12 mouse cellular contexts compared by ENCODE assay signal in the genomic region with DNA sequence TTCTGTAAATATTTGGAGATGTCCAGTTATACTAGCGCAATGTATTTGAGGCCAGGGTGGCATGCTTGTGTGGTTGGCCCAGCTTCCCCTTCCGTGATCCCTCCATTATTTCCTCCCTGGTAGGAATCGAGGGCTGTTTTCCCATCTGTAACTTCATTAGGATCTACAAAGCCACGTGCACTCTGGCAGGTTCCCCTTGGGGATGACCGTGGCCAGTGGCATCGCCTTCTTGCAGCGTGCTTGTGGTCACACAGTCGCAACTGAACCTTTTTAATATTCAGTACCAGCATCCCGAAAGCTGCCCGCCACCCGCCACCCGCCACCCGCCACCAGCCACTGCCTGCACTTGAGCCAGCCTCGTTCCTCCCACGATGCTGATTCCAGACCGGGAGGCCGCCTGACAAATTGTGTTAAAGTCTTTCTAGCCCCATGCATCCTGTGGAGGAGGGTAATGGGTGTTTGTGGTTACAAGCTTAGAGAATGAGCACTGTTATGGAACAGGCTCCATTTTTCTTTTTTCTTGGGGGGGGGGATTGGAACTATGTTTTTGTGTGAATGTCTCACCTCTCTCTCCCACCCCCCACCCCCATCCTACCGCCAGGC. TPM values are rescaled to one million over a fixed set of nuclear protein-coding genes. Genes with fewer than 3 reads are reported as not detected.
A peak's percentile ranks its signal among the peaks of the same experiment; 100 is the strongest.
DNase-seq lines count a peak whose midpoint lies in the region; ATAC-seq and TF ChIP-seq lines count a peak whose summit lies in the region.
"Had no signal": no experiment of that assay in that cellular context is flagged by ENCODE, and none has a peak within 500 bp of the region (broad histone marks: within the 10 kb centered on the region; RNA-seq: fewer than 3 reads in every experiment).

No protein-coding gene starts in this region.

- peaks cover 44% of the 10 kb centered on the region for H3K4me1 ChIP-seq in forebrain, embryonic 10.5 days
- H3K4me1 ChIP-seq in forebrain, embryonic 16.5 days (replicated peaks; ENCODE audit: control insufficient read depth, insufficient read depth, low read length), result peaks cover 6% of the 10 kb centered on the region
- H3K4me1 ChIP-seq in limb, embryonic 14.5 days (ENCODE audit: control insufficient read depth, insufficient read depth, low read length), result peaks cover 44% of the 10 kb centered on the region

- no peak for ATAC-seq in forebrain, embryonic 16.5 days
- no peak for ATAC-seq in limb, embryonic 14.5 days (ENCODE audit: low FRiP score, low read depth)

- H3K27me3 ChIP-seq in forebrain, embryonic 10.5 days (ENCODE audit: poor library complexity, severe bottlenecking), result no peaks in the 10 kb centered on the region
- H3K27me3 ChIP-seq in forebrain, embryonic 16.5 days (replicated peaks; ENCODE audit: control insufficient read depth, insufficient read depth, low read length), result no peaks in the 10 kb centered on the region
- H3K27me3 ChIP-seq in limb, embryonic 14.5 days (ENCODE audit: control insufficient read depth, insufficient read depth, low read length), result no peaks in the 10 kb centered on the region
- H3K27me3 ChIP-seq: midbrain, embryonic 12.5 days had no signal

- no peak overlapping the region for H3K4me2 ChIP-seq in forebrain, embryonic 16.5 days (ENCODE audit: low read length)
- H3K4me2 ChIP-seq in limb, embryonic 14.5 days (replicated peaks; ENCODE audit: low read depth, low read length, severe bottlenecking), result no peak overlapping the region
- H3K4me2 ChIP-seq: midbrain, embryonic 12.5 days had no signal

- TF ChIP-seq CTCF in brain, embryonic 14.5 days (IDR thresholded peaks at IDR 0.05; ENCODE audit: borderline replicate concordance, extremely low read depth, insufficient read depth, insufficient read length), result no peak

- H3K27ac ChIP-seq in forebrain, embryonic 10.5 days, result peak overlapping the region; percentile 66; the same call in 1 of the 2 replicates
- H3K27ac ChIP-seq in forebrain, embryonic 16.5 days (ENCODE audit: low read length), result no peak overlapping the region
- H3K27ac ChIP-seq in limb, embryonic 14.5 days (replicated peaks; ENCODE audit: low read depth, low read length), result 0 out of 2 replicates have a peak overlapping the region, but pooled peaks have one; percentile 21
- H3K27ac ChIP-seq: midbrain, embryonic 12.5 days had no signal

- H3K4me3 ChIP-seq in forebrain, embryonic 10.5 days, result no peak overlapping the region
- H3K4me3 ChIP-seq in forebrain, embryonic 16.5 days (replicated peaks; ENCODE audit: low read length), result no peak overlapping the region
- no peak overlapping the region for H3K4me3 ChIP-seq in limb, embryonic 14.5 days (replicated peaks; ENCODE audit: low read length)
- H3K4me3 ChIP-seq: midbrain, embryonic 12.5 days had no signal

- DNase-seq in forebrain, embryonic 10.5 days (ENCODE audit: extremely low spot score, low spot score), result no peak
- DNase-seq in lung, postnatal 4 days, result peak; percentile 20 to 34
- no peak for DNase-seq in lung, adult 18-20 months
- peak; percentile 40 for DNase-seq in brain, embryonic 14.5 days (ENCODE audit: low read depth)
- no peak for DNase-seq in limb, embryonic 14.5 days (ENCODE audit: low spot score)
- no peak for DNase-seq in frontal cortex, postnatal 36 days (ENCODE audit: low spot score in 2 of 2)
- DNase-seq in gastrocnemius, postnatal 25 days, result no peak
- DNase-seq: embryo, embryonic 11 days; kidney, adult 9 months; spleen, adult 18-20 months had no signal

- no peaks in the 10 kb centered on the region for H3K36me3 ChIP-seq in forebrain, embryonic 10.5 days (replicated peaks)
- H3K36me3 ChIP-seq in forebrain, embryonic 16.5 days (ENCODE audit: control insufficient read depth, insufficient read depth), result no peaks in the 10 kb centered on the region
- H3K36me3 ChIP-seq in limb, embryonic 14.5 days (ENCODE audit: control insufficient read depth, insufficient read depth, low read length), result no peaks in the 10 kb centered on the region
- H3K36me3 ChIP-seq: midbrain, embryonic 12.5 days had no signal

- no peaks in the 10 kb centered on the region for H3K9me3 ChIP-seq in forebrain, embryonic 10.5 days
- H3K9me3 ChIP-seq in forebrain, embryonic 16.5 days (ENCODE audit: control insufficient read depth, low read length), result no peaks in the 10 kb centered on the region
- no peaks in the 10 kb centered on the region for H3K9me3 ChIP-seq in limb, embryonic 14.5 days (ENCODE audit: control insufficient read depth, low read length)
- H3K9me3 ChIP-seq: midbrain, embryonic 12.5 days had no signal

- no peak overlapping the region for H3K9ac ChIP-seq in forebrain, embryonic 16.5 days (replicated peaks; ENCODE audit: low read depth, low read length)
- no peak overlapping the region for H3K9ac ChIP-seq in limb, embryonic 14.5 days (ENCODE audit: low read depth, low read length, severe bottlenecking)
- H3K9ac ChIP-seq: midbrain, embryonic 12.5 days had no signal

- WGBS in forebrain, embryonic 10.5 days, result 79% methylated on average over 18 of the region's 18 CpGs
- 57% methylated on average over 18 of the region's 18 CpGs for WGBS in forebrain, embryonic 16.5 days
- WGBS in limb, embryonic 14.5 days, result 60% methylated on average over 18 of the region's 18 CpGs

- no peak for TF ChIP-seq POLR2A in brain, embryonic 14.5 days (IDR thresholded peaks at IDR 0.05; ENCODE audit: borderline replicate concordance, extremely low read depth, insufficient read depth, insufficient read length, poor library complexity, severe bottlenecking)
- TF ChIP-seq POLR2A in limb, embryonic 14.5 days (IDR thresholded peaks at IDR 0.05; ENCODE audit: borderline replicate concordance, extremely low read depth, insufficient read depth, insufficient read length), result no peak

RNA-seq across cellular contexts. Expression of a gene that starts 12.3 kb away (rescaled TPM):
- polyA plus RNA-seq in forebrain, embryonic 10.5 days (2016; fragmentation: Nextera tagmentation; extraction: Ambion mirVana), result 0.25 and 0.30 TPM in 2 replicates
- 0.16 TPM in 1 of 2 replicates, not detected in the other for polyA plus RNA-seq in forebrain, embryonic 16.5 days (2015; fragmentation: Nextera tagmentation; extraction: Ambion mirVana)
- polyA plus RNA-seq in brain, embryonic 14.5 days (2012; rRNA removed), result 0.07 TPM in 1 of 2 replicates, not detected in the other
- 0.65 and 0.99 TPM in 2 replicates for polyA plus RNA-seq in limb, embryonic 14.5 days (2012; rRNA removed)
- 0.84 and 0.94 TPM in 2 replicates for polyA plus RNA-seq in limb, embryonic 14.5 days (2014; fragmentation: Nextera tagmentation; extraction: Ambion mirVana)
- total RNA-seq in gastrocnemius, postnatal 25 days (2021), result not detected

RNA-seq across cellular contexts. Expression of a gene that starts 53.5 kb away (rescaled TPM):
- 0.49 and 0.81 TPM in 2 replicates for polyA plus RNA-seq in forebrain, embryonic 10.5 days (2016; fragmentation: Nextera tagmentation; extraction: Ambion mirVana)
- polyA plus RNA-seq in forebrain, embryonic 16.5 days (2015; fragmentation: Nextera tagmentation; extraction: Ambion mirVana), result not detected in 2 replicates
- polyA plus RNA-seq in brain, embryonic 14.5 days (2012; rRNA removed), result 0.08 and 0.16 TPM in 2 replicates
- polyA plus RNA-seq in limb, embryonic 14.5 days (2012; rRNA removed), result 1.6 and 1.7 TPM in 2 replicates
- 1.5 and 2.5 TPM in 2 replicates for polyA plus RNA-seq in limb, embryonic 14.5 days (2014; fragmentation: Nextera tagmentation; extraction: Ambion mirVana)
- under 1 TPM in 1 of 2 experiments, not detected in 1; 0.05 TPM for total RNA-seq in gastrocnemius, postnatal 25 days (2021)

Comparison
In these comparisons a context has a peak if more than half of its experiments do, and no peak if none do; other contexts are left out.
1. DNase-seq: peak in lung, postnatal 4 days (2 of 2) and brain, embryonic 14.5 days (single experiment); none in forebrain, embryonic 10.5 days (single experiment), lung, adult 18-20 months (0 of 2), limb, embryonic 14.5 days (single experiment), frontal cortex, postnatal 36 days (0 of 2) and gastrocnemius, postnatal 25 days (single experiment).